Mouse (Mus musculus) myocyte (in vitro differentiated cells): ENCODE measurements around the gene Hic1.

ENCODE experiments used
- CEBPB ChIP-seq: IDR thresholded peaks from 2 replicates; pipeline ENCODE4 v1.6.1; 2011; ENCODE audit warnings: mild to moderate bottlenecking, moderate library complexity; ENCODE audit not compliant: poor library complexity, insufficient read depth, severe bottlenecking
- E2F4 ChIP-seq: IDR thresholded peaks from one replicate; pipeline ENCODE4 v1.6.1; 2011; ENCODE audit warnings: mild to moderate bottlenecking, control low read depth, moderate library complexity; ENCODE audit not compliant: insufficient read depth
- MAX ChIP-seq: IDR thresholded peaks from one replicate; pipeline ENCODE4 v1.6.1; 2011; ENCODE audit warnings: low read depth, mild to moderate bottlenecking, control low read depth
- MYOD1 ChIP-seq, 3 experiments: IDR thresholded peaks; one replicate each; pipeline ENCODE4 v1.6.1; 2011; ENCODE audit warnings: control low read depth in 2 of 3, low read depth in 2 of 3, mild to moderate bottlenecking in 2 of 3, moderate library complexity in 1 of 3; ENCODE audit not compliant: insufficient read length in 2 of 3, control insufficient read depth in 1 of 3
- MYOG ChIP-seq, 3 experiments: IDR thresholded peaks; one replicate each; pipeline ENCODE4 v1.6.1; 2011; ENCODE audit warnings: control low read depth in 2 of 3, low read depth in 2 of 3, mild to moderate bottlenecking in 2 of 3; ENCODE audit not compliant: insufficient read length in 2 of 3, control insufficient read depth in 1 of 3, insufficient read depth in 1 of 3
- POLR2A ChIP-seq: IDR thresholded peaks from one replicate; pipeline ENCODE4 v1.6.1; 2011; ENCODE audit warnings: low read depth, mild to moderate bottlenecking, control low read depth, moderate library complexity; ENCODE audit not compliant: insufficient read length
- POLR2AphosphoS2 ChIP-seq: IDR thresholded peaks from one replicate; pipeline ENCODE4 v1.6.1; 2011; ENCODE audit warnings: low read depth, control low read depth; ENCODE audit not compliant: insufficient read length
- SRF ChIP-seq: IDR thresholded peaks from one replicate; pipeline ENCODE4 v1.6.1; 2011; ENCODE audit warnings: low read depth; ENCODE audit not compliant: control insufficient read depth, insufficient read length
- TCF12 ChIP-seq: IDR thresholded peaks from one replicate; pipeline ENCODE4 v1.6.1; 2011; ENCODE audit warnings: mild to moderate bottlenecking, control low read depth; ENCODE audit not compliant: poor library complexity, insufficient read depth, severe bottlenecking
- TCF3 ChIP-seq: IDR thresholded peaks from one replicate; pipeline ENCODE4 v1.6.1; 2011; ENCODE audit warnings: low read depth, control low read depth; ENCODE audit not compliant: insufficient read length
- USF1 ChIP-seq: IDR thresholded peaks from one replicate; pipeline ENCODE4 v1.6.1; 2011; ENCODE audit warnings: low read depth, mild to moderate bottlenecking, control low read depth, moderate library complexity

- no peak for TF ChIP-seq POLR2A
- TF ChIP-seq E2F4, result no peak
- no peak for TF ChIP-seq USF1
- TF ChIP-seq MAX, result no peak
- TF ChIP-seq CEBPB, result no peak
- TF ChIP-seq TCF3, result no peak
- no peak for TF ChIP-seq MYOD1 (IDR thresholded peaks at IDR 0.05; ENCODE audit: control insufficient read depth in 1 of 3, insufficient read length in 2 of 3, low read depth in 2 of 3)
- no peak for TF ChIP-seq MYOG (IDR thresholded peaks at IDR 0.05; ENCODE audit: control insufficient read depth in 1 of 3, insufficient read depth in 1 of 3, insufficient read length in 2 of 3, low read depth in 2 of 3)
- TF ChIP-seq POLR2AphosphoS2, result no peak
- no peak for TF ChIP-seq TCF12
- TF ChIP-seq SRF, result no peak
Measured at GRCm38 (mm10) chr11:75160954-75161353, 8.4 kb downstream of the Hic1 start.
